Mouse (Mus musculus) liver, embryonic 14.5 days (tissue): ENCODE measurements around the gene Zscan5b.

Experiments used
- CTCF ChIP-seq: IDR thresholded peaks from 2 replicates; pipeline ENCODE4 v1.5.1; 2016; ENCODE audit warnings: antibody characterized with exemption, low read depth, control low read depth
- EP300 ChIP-seq: IDR thresholded peaks from 2 replicates; pipeline ENCODE4 v1.6.1; 2016; ENCODE audit warnings: antibody characterized with exemption, low read depth

DNA sequence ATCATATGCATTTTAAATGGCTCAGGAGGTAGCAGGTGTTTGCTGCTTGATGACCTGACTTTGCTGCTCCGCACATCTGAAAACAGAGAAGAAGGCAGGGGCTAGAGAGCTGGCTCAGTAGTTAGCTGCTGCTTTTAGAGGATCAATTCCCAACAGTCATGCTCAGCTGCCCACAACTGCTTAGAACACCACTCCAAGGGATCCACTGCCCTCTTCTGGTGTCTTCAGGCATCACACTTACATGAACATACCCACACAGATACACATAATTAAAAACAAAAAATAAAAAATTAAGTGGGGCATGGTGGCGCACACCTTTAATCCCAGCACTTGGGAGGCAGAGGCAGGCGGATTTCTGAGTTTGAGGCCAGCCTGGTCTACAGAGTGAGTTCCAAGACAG, 40.0 kb downstream of the Zscan5b start:
- TF ChIP-seq EP300 (no peak), CTCF (peak; percentile 9; the same call in 1 of the 2 replicates)
